Mouse (Mus musculus) midbrain, embryonic 12.5 days (tissue): ENCODE data around the gene Ptpn22. TPM values are rescaled to one million over a fixed set of nuclear protein-coding genes. Genes with fewer than 3 reads are reported as not detected.

Source experiments
- ATAC-seq: fragments of 200-750 bp; cut with Nextera tagmentation; 2 replicates; pipeline ENCODE4 v1.8.0; 2017; ENCODE audit warnings: low read depth, moderate TSS enrichment, moderate library complexity; ENCODE audit not compliant: low FRiP score
- H3K27ac ChIP-seq: fragments of 300-500 bp; sonication (generic); replicated peaks from 2 replicates; pipeline ENCODE4 v1.5.1; 2016; ENCODE audit warnings: mild to moderate bottlenecking
- H3K27me3 ChIP-seq: fragments of 300-500 bp; sonication (generic); 2 replicates; pipeline ENCODE4 v1.6.1; 2016; ENCODE audit warnings: mild to moderate bottlenecking
- H3K36me3 ChIP-seq: fragments of 300-500 bp; sonication (generic); 2 replicates; pipeline ENCODE4 v1.6.1; 2016
- H3K4me1 ChIP-seq: fragments of 300-500 bp; sonication (generic); 2 replicates; pipeline ENCODE4 v1.6.1; 2016
- H3K4me2 ChIP-seq: fragments of 300-500 bp; sonication (generic); replicated peaks from 2 replicates; pipeline ENCODE4 v1.6.1; 2016; ENCODE audit warnings: mild to moderate bottlenecking, moderate library complexity
- H3K4me3 ChIP-seq: fragments of 300-500 bp; sonication (generic); 2 replicates; pipeline ENCODE4 v1.5.1; 2016; ENCODE audit warnings: mild to moderate bottlenecking
- H3K9ac ChIP-seq: fragments of 300-500 bp; sonication (generic); replicated peaks from 2 replicates; pipeline ENCODE4 v1.6.1; 2016; ENCODE audit warnings: mild to moderate bottlenecking, moderate library complexity
- H3K9me3 ChIP-seq: fragments of 300-500 bp; sonication (generic); 2 replicates; pipeline ENCODE4 v1.6.1; 2016; ENCODE audit warnings: mild to moderate bottlenecking
- WGBS: fragments of 180-500 bp; shearing (Covaris S2); methylation state at CpG from one replicate; pipeline ENCODE4 v1.1.7; 2016; 5-methylcytosine and 5-hydroxymethylcytosine counted together
- polyA plus RNA-seq: library from polyadenylated mRNA; unstranded; fragments of >200 nt; fragmentation: Nextera tagmentation; extraction: Ambion mirVana; gene quantifications from 2 replicates; pipeline ENCODE4 v1.2.1, GENCODE M21; 2016

The Ptpn22 gene
- polyA plus RNA-seq, 1 experiment from 2014 or later: 0.19 TPM

- H3K27ac ChIP-seq: peak overlapping the region; percentile 91
- no peaks in the 10 kb centered on the region for H3K9me3 ChIP-seq
- peak overlapping the region; percentile 58 for H3K4me2 ChIP-seq
- no peaks in the 10 kb centered on the region for H3K27me3 ChIP-seq
- H3K9ac ChIP-seq: peak overlapping the region; percentile 94
- peak overlapping the region; percentile 97 for H3K4me3 ChIP-seq
- no peaks in the 10 kb centered on the region for H3K36me3 ChIP-seq
- peaks cover 13% of the 10 kb centered on the region for H3K4me1 ChIP-seq
- ATAC-seq: peak; percentile 10; the same call in 1 of the 2 replicates
- WGBS: 5% methylated on average over 11 of the region's 11 CpGs
Observed at GRCm38 (mm10) chr3:103913451-103913961, 53.9 kb downstream of the Ptpn22 start.

- Histone ChIP-seq H3K4me1 (peaks cover 13% of the 10 kb centered on the region), H3K9me3 (no peaks in the 10 kb centered on the region), H3K27ac (peak within 1 kb of the TSS; percentile 91), H3K4me3 (peak within 1 kb of the TSS; percentile 97), H3K36me3 (no peaks in the 10 kb centered on the region), H3K27me3 (no peaks in the 10 kb centered on the region), H3K9ac (peak within 1 kb of the TSS; percentile 94), H3K4me2 (peak within 1 kb of the TSS; percentile 78)
- ATAC-seq: peak; percentile 99
- under 1% methylated on average over 55 of the region's 55 CpGs for WGBS
Observed at GRCm38 (mm10) chr3:103914010-103914669, 54.5 kb downstream of the Ptpn22 start, which contains the start of gene Rsbn1. Gene Rsbn1 (plus strand): TSS chr3:103914120.

GRCm38 (mm10) chr3:103914732-103915508 lies 55.3 kb downstream of the Ptpn22 start:
- Histone ChIP-seq H3K9ac (peak overlapping the region; percentile 94), H3K4me2 (peak overlapping the region; percentile 78), H3K27me3 (no peaks in the 10 kb centered on the region), H3K36me3 (no peaks in the 10 kb centered on the region), H3K27ac (peak overlapping the region; percentile 91), H3K4me1 (peaks cover 13% of the 10 kb centered on the region), H3K4me3 (peak overlapping the region; percentile 97), H3K9me3 (no peaks in the 10 kb centered on the region)
- peak; percentile 62 for ATAC-seq
- under 1% methylated on average over 45 of the region's 60 CpGs for WGBS

DNA sequence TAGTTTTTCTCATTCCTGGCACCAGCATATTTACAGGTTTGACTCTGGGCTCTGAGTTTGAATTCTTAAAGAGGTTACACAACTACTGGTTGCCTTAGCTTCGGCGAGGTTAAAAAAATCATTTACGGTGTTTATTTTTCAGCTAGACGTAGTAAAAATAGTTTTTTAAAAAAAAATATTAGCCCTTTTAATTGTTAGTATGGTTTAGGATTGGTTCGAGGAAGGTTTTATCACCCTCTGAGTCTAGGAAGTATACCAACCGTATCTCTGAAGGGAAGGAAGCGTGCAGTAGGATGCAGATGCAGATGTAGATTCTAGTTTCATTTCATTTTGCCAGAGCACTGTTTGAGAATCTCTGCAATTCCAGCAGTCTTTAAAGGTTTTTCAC lies 55.9 kb downstream of the Ptpn22 start:
- Histone ChIP-seq H3K4me2 (peak overlapping the region; percentile 78), H3K9ac (peak overlapping the region; percentile 94), H3K9me3 (no peaks in the 10 kb centered on the region), H3K4me1 (peaks cover 13% of the 10 kb centered on the region), H3K27me3 (no peaks in the 10 kb centered on the region), H3K36me3 (no peaks in the 10 kb centered on the region), H3K27ac (no peak overlapping the region), H3K4me3 (peak overlapping the region; percentile 97)
- ATAC-seq: no peak
- 10% methylated on average over 7 of the region's 7 CpGs for WGBS

DNA sequence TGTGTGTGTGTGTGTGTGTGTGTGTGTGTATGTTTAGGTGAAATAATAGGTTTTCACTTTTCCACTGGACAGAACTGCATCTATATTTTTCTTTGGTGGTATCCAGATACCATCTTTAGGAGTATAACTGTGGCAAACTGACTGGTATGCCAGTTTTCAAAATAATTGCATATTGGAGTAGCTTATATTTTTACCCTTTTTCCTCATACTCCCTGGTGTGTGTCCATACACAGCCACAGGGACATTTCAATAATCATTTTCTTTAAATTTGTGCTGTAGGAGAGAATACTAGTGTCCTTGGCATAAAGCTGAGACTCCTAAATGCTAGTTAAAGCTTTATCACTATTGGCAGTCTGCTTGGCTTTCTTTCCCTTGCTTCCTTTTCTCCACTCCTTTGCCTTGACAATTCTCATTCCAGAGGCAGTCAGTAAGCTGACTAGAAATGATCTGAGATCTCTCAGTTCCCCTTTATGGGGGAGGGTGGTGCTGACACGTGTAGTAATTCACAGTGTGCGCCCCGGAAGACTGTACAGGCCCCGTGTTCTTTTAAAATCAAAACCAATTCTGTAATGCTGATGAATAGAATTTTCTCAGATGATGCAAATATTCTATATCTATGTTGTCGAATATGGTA lies 56.7 kb downstream of the Ptpn22 start:
- Histone ChIP-seq H3K4me1 (peaks cover 13% of the 10 kb centered on the region), H3K27me3 (no peaks in the 10 kb centered on the region), H3K4me3 (peak overlapping the region; percentile 35), H3K27ac (no peak overlapping the region), H3K9ac (peak overlapping the region; percentile 44; the same call in 1 of the 2 replicates), H3K4me2 (peak overlapping the region; percentile 78), H3K36me3 (no peaks in the 10 kb centered on the region), H3K9me3 (no peaks in the 10 kb centered on the region)
- WGBS: 57% methylated on average over 5 of the region's 5 CpGs
- no peak for ATAC-seq

DNA sequence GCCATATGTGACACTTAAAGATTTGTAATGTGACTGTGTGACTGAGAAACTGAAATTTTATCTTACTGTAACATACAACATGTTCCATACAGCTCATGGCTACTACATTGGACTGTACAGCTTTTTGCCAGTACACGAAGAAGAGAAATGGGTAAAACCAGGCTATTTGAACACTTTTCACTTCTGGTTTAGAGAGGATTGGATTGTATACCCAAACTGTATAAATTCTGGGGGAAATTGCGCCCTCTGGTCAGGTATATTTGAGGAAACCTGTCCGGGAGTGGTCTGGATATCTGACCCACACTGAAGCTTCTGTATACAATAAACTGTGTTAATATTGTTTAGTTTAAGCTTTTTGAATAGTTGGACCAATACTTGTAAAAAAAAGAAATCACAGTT lies 57.2 kb downstream of the Ptpn22 start:
- Histone ChIP-seq H3K4me1 (peaks cover 13% of the 10 kb centered on the region), H3K27ac (no peak overlapping the region), H3K27me3 (no peaks in the 10 kb centered on the region), H3K9me3 (no peaks in the 10 kb centered on the region), H3K4me2 (peak overlapping the region; percentile 78), H3K4me3 (peak overlapping the region; percentile 35), H3K9ac (peak overlapping the region; percentile 44; the same call in 1 of the 2 replicates), H3K36me3 (no peaks in the 10 kb centered on the region)
- no peak for ATAC-seq
- 82% methylated on average over 3 of the region's 3 CpGs for whole genome bisulfite sequencing

- 94% methylated on average over 1 of the region's 1 CpGs for WGBS
- no peaks in the 10 kb centered on the region for H3K36me3 ChIP-seq
- H3K27ac ChIP-seq: no peak overlapping the region
- no peaks in the 10 kb centered on the region for H3K9me3 ChIP-seq
- H3K4me1 ChIP-seq: peaks cover 21% of the 10 kb centered on the region
- no peaks in the 10 kb centered on the region for H3K27me3 ChIP-seq
- no peak for ATAC-seq
- no peak overlapping the region for H3K4me3 ChIP-seq
- H3K4me2 ChIP-seq: no peak overlapping the region
- no peak overlapping the region for H3K9ac ChIP-seq
Observed at GRCm38 (mm10) chr3:103920094-103920493, 60.5 kb downstream of the Ptpn22 start.

DNA sequence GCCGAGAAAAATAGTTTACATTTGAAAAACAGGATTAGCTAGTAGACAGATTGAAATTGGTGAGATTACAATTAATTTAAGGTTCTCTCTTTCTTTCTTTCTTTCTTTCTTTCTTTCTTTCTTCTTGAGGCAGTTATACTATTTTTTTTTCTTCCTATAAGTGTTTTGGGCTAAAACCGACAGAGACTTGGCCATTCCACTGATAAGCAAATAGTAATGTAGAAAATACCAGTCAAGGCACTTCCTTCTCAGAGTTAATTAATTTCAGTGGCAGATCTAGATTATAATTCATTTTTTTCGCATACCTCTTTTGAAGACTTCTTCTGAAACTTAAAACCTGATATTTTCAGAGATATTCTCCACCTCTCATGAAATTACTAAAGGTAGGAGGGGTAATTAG lies 65.7 kb downstream of the Ptpn22 start:
- peaks cover 14% of the 10 kb centered on the region for H3K4me1 ChIP-seq

DNA sequence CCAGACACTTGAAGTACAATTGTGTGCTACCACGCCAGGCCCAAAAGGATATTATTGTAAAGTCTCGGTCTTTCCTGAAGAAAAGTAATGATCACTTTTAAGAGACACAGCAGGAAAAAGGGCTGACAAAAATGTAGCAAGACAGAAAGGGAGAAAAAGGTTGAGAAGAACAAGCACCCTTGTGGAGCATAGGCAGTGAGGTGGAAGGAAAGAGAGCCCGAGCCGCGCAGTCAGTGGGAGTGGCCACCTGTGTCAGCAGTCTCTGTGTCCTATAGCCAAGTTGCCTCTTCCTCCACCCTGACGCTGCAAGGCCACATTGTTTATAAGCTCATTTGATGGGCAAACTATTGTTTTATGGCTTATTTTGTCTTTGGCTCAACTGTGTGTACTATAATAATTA lies 67.9 kb downstream of the Ptpn22 start:
- 0 out of 2 replicates have a peak overlapping the region, but pooled peaks have one; percentile 20 for H3K27ac ChIP-seq
- peaks cover 14% of the 10 kb centered on the region for H3K4me1 ChIP-seq
- no peaks in the 10 kb centered on the region for H3K9me3 ChIP-seq
- H3K36me3 ChIP-seq: peaks cover 14% of the 10 kb centered on the region
- no peaks in the 10 kb centered on the region for H3K27me3 ChIP-seq
- no peak overlapping the region for H3K9ac ChIP-seq
- H3K4me2 ChIP-seq: no peak overlapping the region
- no peak for ATAC-seq
- WGBS: 54% methylated on average over 6 of the region's 6 CpGs
- no peak overlapping the region for H3K4me3 ChIP-seq

More for the DNA sequence above, 65.7 kb downstream of the Ptpn22 start:
- WGBS: 66% methylated on average over 3 of the region's 3 CpGs
- Histone ChIP-seq H3K36me3 (peaks cover 6% of the 10 kb centered on the region; the same call in 1 of the 2 replicates), H3K9ac (no peak overlapping the region), H3K4me3 (no peak overlapping the region), H3K27ac (no peak overlapping the region), H3K4me2 (no peak overlapping the region), H3K9me3 (no peaks in the 10 kb centered on the region), H3K27me3 (no peaks in the 10 kb centered on the region)
- no peak for ATAC-seq

GRCm38 (mm10) chr3:103944794-103945562 lies 85.4 kb downstream of the Ptpn22 start:
- Histone ChIP-seq H3K4me3 (no peak overlapping the region), H3K4me1 (peaks cover 3% of the 10 kb centered on the region; the same call in 1 of the 2 replicates), H3K36me3 (no peaks in the 10 kb centered on the region), H3K27ac (no peak overlapping the region), H3K27me3 (no peaks in the 10 kb centered on the region), H3K9ac (no peak overlapping the region), H3K9me3 (no peaks in the 10 kb centered on the region), H3K4me2 (no peak overlapping the region)
- WGBS: 100% methylated on average over 1 of the region's 1 CpGs
- ATAC-seq: no peak

GRCm38 (mm10) chr3:103948666-103949065 lies 89.1 kb downstream of the Ptpn22 start:
- no peaks in the 10 kb centered on the region for H3K9me3 ChIP-seq
- ATAC-seq: no peak
- no peak overlapping the region for H3K4me3 ChIP-seq
- H3K27ac ChIP-seq: no peak overlapping the region
- 88% methylated on average over 7 of the region's 7 CpGs for WGBS
- H3K27me3 ChIP-seq: no peaks in the 10 kb centered on the region
- H3K4me1 ChIP-seq: peaks cover 3% of the 10 kb centered on the region; the same call in 1 of the 2 replicates
- H3K36me3 ChIP-seq: no peaks in the 10 kb centered on the region
- H3K9ac ChIP-seq: no peak overlapping the region
- no peak overlapping the region for H3K4me2 ChIP-seq
